Mouse (Mus musculus) kidney, adult 2 months (tissue): ENCODE data around the gene 1700028P14Rik. TPM values are rescaled to one million over a fixed set of nuclear protein-coding genes. Genes with fewer than 3 reads are reported as not detected.

Experiments
- DNase-seq: peaks from one replicate; pipeline ENCODE4 v3.0.0; 2021
- H3K27ac ChIP-seq: fragments of 200-500 bp; 2 replicates; pipeline ENCODE4 v1.5.1; 2012; ENCODE audit warnings: low read depth, low read length, control low read depth, inconsistent platforms; ENCODE audit not compliant: insufficient read depth
- H3K27me3 ChIP-seq: fragments of 200-500 bp; replicated peaks from 2 replicates; pipeline ENCODE4 v1.6.1; 2012; ENCODE audit warnings: mild to moderate bottlenecking, moderate library complexity, low read length, inconsistent platforms; ENCODE audit not compliant: control insufficient read depth, insufficient read depth
- H3K36me3 ChIP-seq: fragments of 200-500 bp; 2 replicates; pipeline ENCODE4 v1.6.1; 2012; ENCODE audit warnings: mild to moderate bottlenecking, moderate library complexity, low read length, inconsistent platforms; ENCODE audit not compliant: control insufficient read depth, insufficient read depth
- H3K4me1 ChIP-seq: fragments of 200-500 bp; 2 replicates; pipeline ENCODE4 v1.6.1; 2011; ENCODE audit warnings: low read length; ENCODE audit not compliant: control insufficient read depth, insufficient read depth
- H3K4me3 ChIP-seq: fragments of 200-500 bp; 2 replicates; pipeline ENCODE4 v1.5.1; 2011; ENCODE audit warnings: mild to moderate bottlenecking, low read depth, low read length, control low read depth; ENCODE audit not compliant: insufficient read depth
- CTCF ChIP-seq: fragments of 200-500 bp; conservative IDR thresholded peaks from 2 replicates; pipeline ENCODE4 v1.5.1; 2011; ENCODE audit warnings: low read depth, mild to moderate bottlenecking, control low read depth, low read length, moderate library complexity, mixed read lengths; ENCODE audit not compliant: insufficient read depth, insufficient read length
- POLR2A ChIP-seq: fragments of 200-500 bp; IDR thresholded peaks from one replicate; pipeline ENCODE4 v1.6.1; 2011; ENCODE audit warnings: low read depth, low read length, control low read depth
- WGBS: fragments of 180-500 bp; shearing (Covaris S2); methylation state at CpG from one replicate; pipeline ENCODE4 v1.1.7; 2018; 5-methylcytosine and 5-hydroxymethylcytosine counted together
- polyA plus RNA-seq: library from polyadenylated mRNA; depleted of rRNA; stranded (reverse); fragments of >200 nt; gene quantifications from 2 replicates; pipeline ENCODE4 v1.2.3, GENCODE M21; 2012

1700028P14Rik gene
- polyA plus RNA-seq, 1 experiment: not detected

GRCm38 (mm10) chr19:23609724-23610123 is 42.9 kb downstream of the 1700028P14Rik start:
- 74% methylated on average over 4 of the region's 4 CpGs for WGBS
- Histone ChIP-seq H3K27me3 (no peaks in the 10 kb centered on the region), H3K4me1 (no peaks in the 10 kb centered on the region), H3K27ac (no peak overlapping the region), H3K36me3 (no peaks in the 10 kb centered on the region), H3K4me3 (no peak overlapping the region)
- TF ChIP-seq CTCF (no peak), POLR2A (no peak)
- DNase-seq: no peak

- DNase-seq: no peak
- TF ChIP-seq POLR2A: no peak
- no peak for TF ChIP-seq CTCF
- H3K4me1 ChIP-seq: no peaks in the 10 kb centered on the region
- no peaks in the 10 kb centered on the region for H3K36me3 ChIP-seq
- H3K4me3 ChIP-seq: no peak overlapping the region
- H3K27me3 ChIP-seq: no peaks in the 10 kb centered on the region
- no peak overlapping the region for H3K27ac ChIP-seq
- WGBS: 83% methylated on average over 2 of the region's 2 CpGs
Observed at GRCm38 (mm10) chr19:23607951-23608350, 44.7 kb downstream of the 1700028P14Rik start.

- no peak overlapping the region for H3K4me3 ChIP-seq
- no peaks in the 10 kb centered on the region for H3K27me3 ChIP-seq
- WGBS: 86% methylated on average over 3 of the region's 3 CpGs
- no peak overlapping the region for H3K27ac ChIP-seq
- H3K36me3 ChIP-seq: no peaks in the 10 kb centered on the region
- TF ChIP-seq CTCF (no peak), POLR2A (no peak)
- DNase-seq: no peak
- H3K4me1 ChIP-seq: no peaks in the 10 kb centered on the region
Observed at GRCm38 (mm10) chr19:23594950-23595349, 57.7 kb downstream of the 1700028P14Rik start.

- DNase-seq: no peak
- Histone ChIP-seq H3K27ac (no peak overlapping the region), H3K4me3 (no peak overlapping the region), H3K36me3 (no peaks in the 10 kb centered on the region), H3K27me3 (no peaks in the 10 kb centered on the region; the same call in 1 of the 2 replicates), H3K4me1 (no peaks in the 10 kb centered on the region)
- WGBS: 53% methylated on average over 11 of the region's 11 CpGs
- TF ChIP-seq CTCF (no peak), POLR2A (no peak)
Observed at GRCm38 (mm10) chr19:23578606-23579355, 73.8 kb downstream of the 1700028P14Rik start.

GRCm38 (mm10) chr19:23576685-23577084 is 75.9 kb downstream of the 1700028P14Rik start:
- no peak for TF ChIP-seq POLR2A
- TF ChIP-seq CTCF: no peak
- 33% methylated on average over 4 of the region's 4 CpGs for WGBS
- Histone ChIP-seq H3K4me3 (no peak overlapping the region), H3K36me3 (no peaks in the 10 kb centered on the region), H3K4me1 (no peaks in the 10 kb centered on the region), H3K27ac (no peak overlapping the region), H3K27me3 (no peaks in the 10 kb centered on the region; the same call in 1 of the 2 replicates)
- no peak for DNase-seq

GRCm38 (mm10) chr19:23563693-23564092 is 88.9 kb downstream of the 1700028P14Rik start:
- no peak for DNase-seq
- Histone ChIP-seq H3K4me1 (no peaks in the 10 kb centered on the region), H3K4me3 (no peak overlapping the region), H3K27me3 (no peaks in the 10 kb centered on the region), H3K36me3 (no peaks in the 10 kb centered on the region), H3K27ac (no peak overlapping the region)
- TF ChIP-seq POLR2A (no peak), CTCF (no peak)
- WGBS: 77% methylated on average over 5 of the region's 5 CpGs

- 95% methylated on average over 4 of the region's 4 CpGs for WGBS
- no peak for TF ChIP-seq CTCF
- no peak for TF ChIP-seq POLR2A
- no peak for DNase-seq
Observed at GRCm38 (mm10) chr19:23562588-23562987, 90.0 kb downstream of the 1700028P14Rik start.

More at GRCm38 (mm10) chr19:23562588-23562987, 90.0 kb downstream of the 1700028P14Rik start:
- Histone ChIP-seq H3K27me3 (no peaks in the 10 kb centered on the region), H3K4me3 (no peak overlapping the region), H3K27ac (no peak overlapping the region), H3K36me3 (no peaks in the 10 kb centered on the region), H3K4me1 (no peaks in the 10 kb centered on the region)
